Mouse (Mus musculus): ENCODE measurements around the gene B230217C12Rik. TPM values are rescaled to one million over a fixed set of nuclear protein-coding genes. Genes with fewer than 3 reads are reported as not detected.
A peak's percentile ranks its signal among the peaks of the same experiment; 100 is the strongest.
"Not testable (repeated sequence)": the region's sequence is repeated elsewhere in the genome, so short reads cannot be mapped to it uniquely, and the experiment has no call there.

The B230217C12Rik gene
- total RNA-seq, 1 experiment from 2014 or later, result 0.69 TPM

- ATAC-seq (replicated peaks; ENCODE audit: low read depth, poor library complexity, severe bottlenecking), result no peak
Measured at GRCm38 (mm10) chr11:97855473-97855872, 14.9 kb downstream of the B230217C12Rik start.

GRCm38 (mm10) chr11:97862148-97862547 lies 21.6 kb downstream of the B230217C12Rik start:
- no peak for ATAC-seq (replicated peaks; ENCODE audit: low read depth, poor library complexity, severe bottlenecking)

- no peak for ATAC-seq (replicated peaks; ENCODE audit: low read depth, poor library complexity, severe bottlenecking)
Measured at GRCm38 (mm10) chr11:97865421-97865820, 24.8 kb downstream of the B230217C12Rik start.

DNA sequence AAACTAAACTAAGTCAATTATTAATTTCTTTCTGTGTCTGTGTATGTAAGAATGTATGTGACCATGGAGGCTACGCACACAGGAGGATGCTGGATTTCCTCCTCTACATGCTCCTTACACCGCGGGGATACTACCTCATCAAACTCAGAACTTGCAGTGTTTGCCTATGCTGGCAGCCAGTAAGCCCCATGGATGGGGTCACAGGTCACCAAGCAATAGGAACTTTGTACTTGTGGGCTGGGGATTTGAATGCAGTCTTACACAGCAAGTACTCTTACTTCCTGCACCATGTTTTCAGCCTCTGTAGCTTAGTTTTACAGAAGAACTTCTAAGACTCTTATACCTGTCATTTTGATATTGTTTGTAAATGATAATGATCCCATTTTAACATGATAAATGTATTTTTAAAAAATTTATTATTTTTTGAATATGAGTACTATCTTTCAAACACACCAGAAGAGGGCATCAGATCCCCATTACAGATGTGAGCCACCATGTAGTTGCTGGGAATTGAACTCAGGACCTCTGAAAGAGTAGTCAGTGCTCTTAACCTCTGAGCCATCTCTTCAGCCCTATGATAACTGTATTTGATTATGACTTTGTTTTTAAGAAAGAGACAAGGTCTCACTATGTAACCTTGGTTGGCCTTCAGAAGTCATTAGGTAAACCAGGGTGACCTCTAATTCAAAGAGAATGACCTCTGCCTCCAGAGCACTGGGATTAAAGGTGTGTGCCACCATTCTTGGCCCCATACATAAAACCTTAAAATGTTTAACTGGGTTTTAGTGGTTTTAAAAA lies 25.7 kb downstream of the B230217C12Rik start:
- ATAC-seq (replicated peaks; ENCODE audit: low read depth, poor library complexity, severe bottlenecking), result no peak

DNA sequence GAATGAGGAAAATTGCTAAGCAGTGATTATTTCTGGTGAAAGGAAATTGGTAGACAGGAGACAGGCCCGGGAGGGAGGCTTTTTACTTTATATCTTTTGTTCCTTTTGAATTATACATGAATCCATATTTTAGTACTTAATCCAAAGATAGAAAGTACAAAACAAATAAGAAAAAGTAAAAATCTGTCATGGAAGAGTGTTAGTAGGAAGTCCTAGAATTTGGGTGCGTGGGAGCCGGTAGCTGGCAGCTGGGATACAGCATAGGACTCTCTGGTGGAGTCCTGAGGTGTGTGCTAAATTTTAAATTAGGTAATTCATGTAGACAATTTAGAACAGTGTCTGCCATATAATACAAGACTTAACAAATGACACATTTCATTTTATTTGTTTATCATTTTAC lies 27.0 kb downstream of the B230217C12Rik start:
- no peak for ATAC-seq (replicated peaks; ENCODE audit: low read depth, poor library complexity, severe bottlenecking)

DNA sequence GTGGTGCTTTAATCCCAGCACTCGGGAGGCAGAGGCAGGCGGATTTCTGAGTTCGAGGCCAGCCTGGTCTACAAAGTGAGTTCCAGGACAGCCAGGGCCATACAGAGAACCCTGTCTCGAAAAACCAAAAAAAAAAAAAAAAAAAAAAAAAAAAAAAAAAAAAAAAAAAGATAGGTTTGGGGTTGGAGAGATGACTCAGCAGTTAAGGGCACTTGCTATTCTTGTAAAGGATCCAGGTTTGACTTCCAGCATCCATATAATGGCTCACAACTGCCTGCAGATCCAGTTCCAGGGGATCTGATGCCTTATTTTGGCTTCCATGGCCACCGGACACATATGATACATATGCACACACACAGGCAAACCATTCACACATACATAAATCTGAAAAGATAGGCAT lies 31.8 kb downstream of the B230217C12Rik start:
- not testable (repeated sequence) for ATAC-seq (replicated peaks; ENCODE audit: low read depth, poor library complexity, severe bottlenecking)

DNA sequence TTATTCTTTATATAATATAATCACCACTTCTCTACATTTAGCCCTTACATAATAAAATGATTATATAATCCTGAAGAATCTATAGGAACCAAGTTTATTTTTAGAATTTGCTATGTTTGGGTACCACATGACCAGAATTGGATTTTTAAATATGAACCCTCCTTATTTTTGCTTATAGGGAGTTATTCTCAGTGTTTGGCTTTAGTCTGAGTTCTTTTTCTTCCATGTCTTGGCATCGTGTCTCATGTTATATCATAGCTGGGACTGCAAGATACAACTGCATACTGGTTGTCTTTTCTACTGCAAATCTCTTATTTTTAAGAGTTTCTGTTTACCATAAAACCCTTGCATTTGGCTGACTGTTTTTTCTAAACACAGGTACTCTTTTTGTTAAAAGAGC lies 33.8 kb downstream of the B230217C12Rik start:
- ATAC-seq (replicated peaks; ENCODE audit: low read depth, poor library complexity, severe bottlenecking), result no peak

- ATAC-seq (replicated peaks; ENCODE audit: low read depth, poor library complexity, severe bottlenecking), result no peak
Measured at GRCm38 (mm10) chr11:97877341-97877740, 36.8 kb downstream of the B230217C12Rik start.

DNA sequence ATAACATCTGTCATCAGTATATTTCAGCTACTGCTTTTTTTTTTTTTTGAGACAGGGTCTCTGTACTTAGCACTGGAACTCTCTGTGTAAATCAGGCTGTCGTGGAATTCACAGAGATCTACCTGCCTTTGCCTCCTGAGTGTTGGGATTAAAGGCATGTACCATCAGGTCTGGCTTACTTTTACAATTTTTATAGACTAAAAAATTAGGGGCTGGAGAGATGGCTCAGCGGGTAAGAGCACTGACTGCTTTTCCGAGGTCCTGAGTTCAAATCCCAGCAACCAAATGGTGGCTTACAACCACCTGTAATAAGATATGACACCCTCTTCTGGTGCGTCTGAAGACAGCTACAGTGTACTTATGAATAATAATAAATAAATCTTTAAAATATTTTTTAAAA lies 39.8 kb downstream of the B230217C12Rik start:
- ATAC-seq (replicated peaks; ENCODE audit: low read depth, poor library complexity, severe bottlenecking), result no peak

- peak; percentile 57 for ATAC-seq (replicated peaks; ENCODE audit: low read depth, poor library complexity, severe bottlenecking)
Measured at GRCm38 (mm10) chr11:97883542-97883917, 43.0 kb downstream of the B230217C12Rik start.

DNA sequence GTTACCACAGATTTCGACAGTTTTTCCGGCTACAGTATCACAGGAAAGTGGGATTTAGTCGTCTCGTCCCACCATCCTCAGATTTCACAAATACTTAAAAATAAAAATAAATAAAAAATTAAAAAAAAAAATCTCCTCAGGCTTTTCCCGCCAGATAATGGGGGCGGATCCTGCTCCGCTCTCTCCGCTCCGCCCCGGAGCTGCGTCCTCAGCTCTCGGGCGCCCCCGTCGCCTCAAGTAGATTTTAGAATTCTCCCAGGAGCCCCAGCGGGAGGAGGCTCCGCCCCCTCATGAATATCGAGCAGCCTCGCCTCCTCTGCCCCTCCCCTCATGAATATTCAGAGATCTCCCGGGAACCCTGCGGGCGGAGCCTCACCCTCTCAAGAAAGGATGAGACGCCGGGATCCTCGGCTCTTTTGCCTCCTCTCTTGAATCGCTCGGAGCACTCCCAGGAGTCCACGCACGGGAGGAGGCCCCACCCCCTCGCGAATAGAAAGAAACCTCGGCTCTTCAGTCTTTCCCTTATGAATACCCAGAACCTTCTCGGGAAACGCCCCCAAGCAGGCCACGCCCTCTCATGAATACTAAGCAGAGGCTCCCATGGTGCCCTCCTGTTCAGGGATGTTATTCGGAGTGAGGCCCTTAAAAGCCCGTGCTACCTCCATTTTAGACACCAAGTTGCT lies 43.5 kb downstream of the B230217C12Rik start, which contains the start of gene Fbxo47:
TSS of gene Fbxo47 (minus strand) at position 237 of the 683 bp plus-strand sequence.
- ATAC-seq (replicated peaks; ENCODE audit: low read depth, poor library complexity, severe bottlenecking), result peak; percentile 96

DNA sequence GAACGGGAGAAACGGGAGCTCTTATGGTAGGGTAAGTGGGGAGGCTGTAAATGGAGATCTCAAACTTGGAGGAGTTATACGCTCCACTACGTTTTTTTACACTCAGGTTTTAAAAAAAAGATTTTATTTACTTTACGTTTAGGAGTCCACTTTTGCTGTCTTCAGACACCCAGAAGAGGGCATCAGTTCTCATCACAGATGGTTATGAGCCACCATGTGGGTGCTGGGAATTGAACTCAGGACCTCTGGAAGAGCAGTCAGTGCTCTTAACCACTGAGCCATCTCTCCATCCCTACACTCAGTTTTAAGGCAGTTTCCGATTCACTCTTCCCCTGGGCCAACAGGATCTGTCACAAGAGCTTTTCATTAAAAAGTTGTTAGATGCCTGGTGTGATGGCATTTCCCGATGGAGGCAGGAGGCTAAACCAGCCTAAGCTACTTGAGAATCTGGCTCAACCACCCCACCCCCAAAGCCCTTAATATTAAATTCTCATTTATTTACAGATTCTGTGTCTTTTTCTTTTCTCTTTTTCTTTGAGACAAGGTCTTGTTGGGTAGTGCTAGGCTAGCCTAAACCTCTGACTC lies 44.1 kb downstream of the B230217C12Rik start:
- no peak for ATAC-seq (replicated peaks; ENCODE audit: low read depth, poor library complexity, severe bottlenecking)

DNA sequence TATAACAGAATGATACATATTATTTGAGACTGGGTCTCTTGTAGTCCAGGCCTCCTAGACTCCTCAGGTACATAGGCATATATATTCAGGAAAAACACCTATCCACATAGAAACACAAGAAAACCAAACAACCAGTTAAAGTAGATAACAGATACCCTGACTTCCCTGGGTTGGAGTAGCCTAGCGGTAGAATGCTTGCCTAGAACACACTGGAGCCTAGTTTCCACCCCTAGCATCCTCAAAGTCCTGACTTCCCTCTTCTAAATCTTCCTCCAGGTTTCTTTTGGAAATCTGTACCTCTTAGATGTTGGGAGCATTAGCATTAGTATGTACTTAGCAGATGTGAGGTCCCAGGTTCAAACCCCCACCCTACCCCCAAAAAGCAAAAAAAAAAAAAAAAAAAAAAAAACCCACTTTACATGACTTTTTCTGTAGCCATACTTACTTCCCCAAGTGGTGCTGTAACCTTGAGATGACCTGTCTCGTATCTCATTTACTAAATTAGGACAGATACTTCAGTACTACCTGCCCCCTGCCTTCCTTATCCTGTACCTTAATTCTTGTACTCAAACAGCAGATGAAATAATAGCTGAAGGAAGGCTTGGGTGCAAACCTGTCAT lies 44.8 kb downstream of the B230217C12Rik start:
- ATAC-seq (replicated peaks; ENCODE audit: low read depth, poor library complexity, severe bottlenecking), result no peak

GRCm38 (mm10) chr11:97891821-97892220 lies 51.2 kb downstream of the B230217C12Rik start:
- ATAC-seq (replicated peaks; ENCODE audit: low read depth, poor library complexity, severe bottlenecking), result no peak

Other genes starting within 250 kb of the B230217C12Rik start
- gene Epop, start 211.1 kb upstream of the B230217C12Rik start, total RNA-seq (2017), result 1.8 and 2.7 TPM in 2 replicates
- 4.9 and 9.7 TPM in 2 replicates for gene Mllt6, start 177.4 kb upstream of the B230217C12Rik start, total RNA-seq (2017)
- 2.8 and 5.6 TPM in 2 replicates for gene Cisd3, start 155.0 kb upstream of the B230217C12Rik start, total RNA-seq (2017)
- 0.82 and 1.0 TPM in 2 replicates for gene Pcgf2, start 140.3 kb upstream of the B230217C12Rik start, total RNA-seq (2017)
- gene Psmb3, start 137.4 kb upstream of the B230217C12Rik start, total RNA-seq (2017), result 109 and 147 TPM in 2 replicates
- gene Pip4k2b, start 96.1 kb upstream of the B230217C12Rik start, total RNA-seq (2017), result 38.5 and 55.8 TPM in 2 replicates
- gene Cwc25, start 74.2 kb upstream of the B230217C12Rik start, total RNA-seq (2017), result 14.5 and 21.8 TPM in 2 replicates
- not detected in 2 replicates for gene 1700001P01Rik, start 64.9 kb upstream of the B230217C12Rik start, total RNA-seq (2017)
- gene Rpl23, start 58.3 kb upstream of the B230217C12Rik start, total RNA-seq (2017), result 2,081 and 2,105 TPM in 2 replicates
- gene Lasp1, start 41.8 kb upstream of the B230217C12Rik start, total RNA-seq (2017), result 79.1 and 126 TPM in 2 replicates
- 0.09 and 1.1 TPM in 2 replicates for gene Fbxo47, start 43.4 kb downstream of the B230217C12Rik start, total RNA-seq (2017)
- gene Plxdc1, start 145.7 kb downstream of the B230217C12Rik start, total RNA-seq (2017), result 1.2 and 3.3 TPM in 2 replicates
- gene Arl5c, start 155.4 kb downstream of the B230217C12Rik start, total RNA-seq (2017), result 1.2 and 2.2 TPM in 2 replicates
- gene Cacnb1, start 182.3 kb downstream of the B230217C12Rik start, total RNA-seq (2017), result not detected in 2 replicates
- gene Rpl19, start 185.9 kb downstream of the B230217C12Rik start, total RNA-seq (2017), result 1,577 and 1,620 TPM in 2 replicates
- gene Stac2, start 212.7 kb downstream of the B230217C12Rik start, total RNA-seq (2017), result not detected in 2 replicates